Mouse (Mus musculus): ENCODE data around the gene Tbc1d2b.

The Tbc1d2b gene

DNA sequence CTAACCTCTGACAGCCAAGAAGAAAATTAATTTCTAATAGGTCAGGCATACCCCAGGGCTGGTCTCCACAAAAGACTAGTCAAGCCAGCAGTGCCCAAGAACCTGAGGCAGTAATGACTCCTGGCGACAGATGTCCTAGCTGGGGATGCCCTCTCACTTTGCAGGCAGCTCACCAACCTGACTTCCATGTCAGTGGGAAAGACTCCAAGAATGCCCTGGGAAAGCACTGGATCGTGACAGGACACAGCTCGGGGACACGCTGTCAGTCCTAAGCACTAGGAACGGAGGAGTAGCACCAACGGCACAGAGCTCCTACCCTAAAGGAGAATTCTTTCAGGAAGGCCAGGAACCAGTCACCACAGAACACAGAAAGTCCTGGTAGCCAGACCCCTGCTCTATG is 28.3 kb downstream of the Tbc1d2b start:
- no peak for DNase-seq (ENCODE audit: low spot score)

- no peak for DNase-seq (ENCODE audit: low spot score)
Observed at GRCm38 (mm10) chr9:90241618-90242017, 29.0 kb downstream of the Tbc1d2b start.

DNA sequence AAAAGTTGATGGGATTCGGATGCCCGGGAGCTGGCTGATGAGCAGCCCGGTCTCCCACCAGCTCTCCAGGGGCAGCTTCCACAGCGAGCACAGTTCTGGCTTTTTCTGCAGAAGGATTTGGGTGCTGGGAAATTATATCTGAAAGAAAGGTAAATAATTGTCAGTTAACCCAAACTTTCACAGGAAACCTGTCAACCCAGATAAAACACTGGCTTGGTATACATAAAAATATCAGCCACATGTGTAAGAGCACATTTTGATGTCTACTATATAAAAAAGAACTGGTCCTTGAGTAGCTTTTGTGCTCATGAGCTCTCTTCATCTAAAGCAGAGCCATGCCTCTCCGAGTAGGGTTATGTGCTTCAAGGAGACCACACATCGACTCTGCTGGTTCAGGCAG is 29.6 kb downstream of the Tbc1d2b start:
- DNase-seq (ENCODE audit: low spot score), result no peak

- DNase-seq (ENCODE audit: low spot score), result no peak
Observed at GRCm38 (mm10) chr9:90240560-90240959, 30.0 kb downstream of the Tbc1d2b start.

DNA sequence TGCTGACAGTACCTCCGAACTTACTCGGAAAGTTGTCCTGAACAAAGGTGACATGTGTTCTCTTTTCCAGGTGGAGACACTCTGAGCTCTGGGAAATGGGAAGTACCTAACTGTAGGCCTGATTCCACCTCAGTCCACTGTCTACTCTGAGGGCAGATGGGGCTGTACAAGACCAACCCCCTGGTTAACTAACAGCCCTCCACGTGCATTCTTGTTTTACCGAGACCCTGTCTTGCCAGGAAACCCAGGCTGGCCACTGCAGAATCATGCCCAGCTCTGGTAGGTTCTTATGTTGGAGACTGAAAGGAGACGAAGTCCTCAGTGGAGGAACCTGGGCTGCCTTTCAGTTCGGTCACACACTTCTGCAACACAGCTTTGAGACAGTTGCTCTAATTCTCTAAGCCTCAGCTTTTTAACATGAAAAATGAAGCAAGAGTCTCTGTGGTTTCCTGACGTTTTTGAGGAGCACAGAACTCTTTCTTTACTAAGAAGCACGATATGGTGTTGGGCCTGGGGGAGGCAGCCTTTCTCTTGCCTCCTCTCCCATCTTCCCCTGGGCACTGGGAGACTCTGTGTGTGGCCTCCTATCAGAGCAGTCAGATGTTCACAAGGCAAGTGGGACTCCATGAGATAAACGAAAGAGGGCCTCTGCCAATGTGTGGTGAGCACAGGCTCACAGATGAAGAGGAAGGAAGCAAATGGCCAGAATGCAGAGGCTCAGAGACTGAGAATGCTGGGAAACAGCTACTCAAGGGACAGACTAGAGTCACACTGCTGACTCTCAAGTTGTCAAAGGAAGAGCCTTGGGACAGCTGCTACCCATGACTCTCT is 33.2 kb downstream of the Tbc1d2b start:
- DNase-seq (ENCODE audit: low spot score), result no peak

DNA sequence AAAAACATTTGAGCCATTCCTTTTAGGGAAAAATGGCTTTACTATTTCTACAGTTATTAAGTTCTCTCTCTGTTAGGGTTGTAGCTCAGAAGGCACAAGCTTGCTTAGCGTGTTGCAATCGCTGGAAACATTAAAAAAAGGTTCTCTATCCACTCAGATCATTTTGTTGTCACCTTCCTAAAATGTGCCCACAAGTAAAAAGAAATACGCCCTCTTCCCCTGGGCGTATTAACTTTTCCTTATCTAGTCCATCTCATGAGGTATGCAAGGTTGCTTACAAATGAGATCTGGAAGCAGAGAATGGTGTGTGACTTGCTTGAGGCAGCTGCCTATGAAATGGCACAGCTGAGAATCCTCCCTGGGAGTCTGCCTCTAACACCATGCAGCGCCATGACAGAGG is 33.8 kb downstream of the Tbc1d2b start:
- DNase-seq (ENCODE audit: low spot score), result no peak

DNA sequence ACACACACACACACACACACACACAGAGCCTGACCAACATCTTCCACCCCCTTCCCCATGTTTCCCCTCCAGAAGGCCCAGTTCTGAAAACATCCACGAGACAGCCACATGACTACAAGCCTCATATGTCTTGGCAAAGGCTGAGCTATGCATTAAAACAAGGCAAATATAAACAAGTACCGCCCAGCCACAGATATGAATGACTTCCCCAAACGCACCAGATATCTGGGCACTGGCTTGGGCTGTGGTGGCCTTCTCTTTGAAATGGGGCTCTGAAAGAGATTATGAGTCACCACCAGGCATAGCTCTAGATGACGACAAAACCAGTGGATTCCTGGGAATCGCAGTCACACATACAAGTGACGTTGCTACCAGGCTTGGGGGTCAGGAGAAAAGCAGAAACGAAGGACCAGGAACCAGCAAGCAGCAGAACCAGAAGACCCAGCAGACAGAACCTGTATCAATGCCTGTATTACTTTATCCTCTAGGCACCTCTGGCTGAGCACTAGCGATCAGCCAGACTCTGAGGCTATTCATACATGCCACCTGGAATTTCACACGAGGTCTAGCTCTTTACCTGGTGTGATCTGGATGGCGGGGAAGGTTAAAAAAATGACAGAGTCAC is 35.2 kb downstream of the Tbc1d2b start:
- no peak for DNase-seq (ENCODE audit: low spot score)

GRCm38 (mm10) chr9:90234786-90235185 is 35.8 kb downstream of the Tbc1d2b start:
- DNase-seq (ENCODE audit: low spot score), result no peak

- no peak for DNase-seq (ENCODE audit: low spot score)
Observed at GRCm38 (mm10) chr9:90233906-90234419, 36.6 kb downstream of the Tbc1d2b start.

DNA sequence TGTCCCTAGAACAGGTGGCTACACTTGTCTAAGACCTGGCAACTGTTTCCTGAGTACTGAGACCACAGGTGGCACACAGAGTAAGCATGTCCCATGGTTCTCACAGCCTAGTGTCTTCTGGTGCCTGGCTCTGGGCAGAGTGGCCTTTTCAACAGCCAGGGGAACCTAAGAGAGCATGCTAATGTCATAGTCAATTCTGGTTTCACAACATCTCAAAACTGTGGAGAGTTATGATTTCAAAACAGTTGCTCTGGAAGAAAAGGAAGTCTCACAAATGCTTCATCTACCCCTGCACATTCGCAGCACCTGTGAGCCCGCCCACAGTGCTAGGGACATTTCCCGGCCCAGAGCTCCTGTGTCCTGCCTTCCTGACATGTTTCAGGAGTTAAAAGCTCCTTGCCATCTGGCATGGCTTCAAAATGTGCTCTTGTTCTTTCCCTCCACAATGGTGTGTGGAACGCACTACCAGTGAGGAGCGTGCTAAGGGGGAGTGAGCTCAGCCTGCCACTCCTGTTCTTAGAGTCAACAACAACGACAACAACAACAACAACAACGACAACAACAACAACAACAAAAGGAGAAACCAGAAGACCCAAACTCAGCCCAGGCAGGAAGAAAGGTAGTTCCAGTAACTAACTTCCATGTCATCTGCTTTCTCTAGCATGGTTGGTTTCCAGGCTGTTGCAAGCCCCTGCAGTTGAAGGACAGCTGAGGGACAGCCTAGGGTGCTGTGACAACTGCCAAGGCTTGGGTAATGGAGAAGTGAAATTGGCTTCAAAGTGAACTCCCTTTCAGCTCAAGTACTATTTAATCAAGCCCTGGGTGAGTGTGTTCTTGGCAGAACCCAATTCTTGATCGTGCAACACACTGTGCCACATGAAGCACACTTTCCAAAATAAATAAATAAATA is 37.6 kb downstream of the Tbc1d2b start:
- DNase-seq (ENCODE audit: low spot score), result no peak

- DNase-seq (ENCODE audit: low spot score), result no peak
Observed at GRCm38 (mm10) chr9:90227171-90227570, 43.4 kb downstream of the Tbc1d2b start.

- DNase-seq (ENCODE audit: low spot score), result no peak
Observed at GRCm38 (mm10) chr9:90226742-90227096, 43.9 kb downstream of the Tbc1d2b start.

GRCm38 (mm10) chr9:90226081-90226741 is 44.4 kb downstream of the Tbc1d2b start:
- peak; percentile 55 for DNase-seq (ENCODE audit: low spot score)

GRCm38 (mm10) chr9:90222275-90222674 is 48.3 kb downstream of the Tbc1d2b start:
- no peak for DNase-seq (ENCODE audit: low spot score)

DNA sequence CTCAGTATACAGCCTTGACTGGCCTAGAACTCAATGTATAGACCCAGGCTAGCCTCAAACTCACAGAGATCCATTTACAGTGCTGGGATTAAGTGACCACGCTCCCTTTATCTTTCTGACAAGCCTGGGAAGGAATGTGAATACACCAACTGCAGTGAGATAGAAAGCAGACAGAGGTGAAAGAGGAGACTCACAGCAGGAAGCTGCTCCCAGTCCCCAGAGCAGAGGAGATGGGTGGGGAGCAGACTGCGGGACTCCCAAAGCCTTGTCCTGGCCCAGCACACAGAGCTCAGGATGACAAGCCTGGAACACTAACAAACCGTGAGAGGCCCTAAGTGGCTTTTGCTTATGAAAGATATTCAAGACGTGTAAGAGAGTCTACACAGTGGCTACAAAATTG is 53.1 kb downstream of the Tbc1d2b start:
- DNase-seq (ENCODE audit: low spot score), result no peak

DNA sequence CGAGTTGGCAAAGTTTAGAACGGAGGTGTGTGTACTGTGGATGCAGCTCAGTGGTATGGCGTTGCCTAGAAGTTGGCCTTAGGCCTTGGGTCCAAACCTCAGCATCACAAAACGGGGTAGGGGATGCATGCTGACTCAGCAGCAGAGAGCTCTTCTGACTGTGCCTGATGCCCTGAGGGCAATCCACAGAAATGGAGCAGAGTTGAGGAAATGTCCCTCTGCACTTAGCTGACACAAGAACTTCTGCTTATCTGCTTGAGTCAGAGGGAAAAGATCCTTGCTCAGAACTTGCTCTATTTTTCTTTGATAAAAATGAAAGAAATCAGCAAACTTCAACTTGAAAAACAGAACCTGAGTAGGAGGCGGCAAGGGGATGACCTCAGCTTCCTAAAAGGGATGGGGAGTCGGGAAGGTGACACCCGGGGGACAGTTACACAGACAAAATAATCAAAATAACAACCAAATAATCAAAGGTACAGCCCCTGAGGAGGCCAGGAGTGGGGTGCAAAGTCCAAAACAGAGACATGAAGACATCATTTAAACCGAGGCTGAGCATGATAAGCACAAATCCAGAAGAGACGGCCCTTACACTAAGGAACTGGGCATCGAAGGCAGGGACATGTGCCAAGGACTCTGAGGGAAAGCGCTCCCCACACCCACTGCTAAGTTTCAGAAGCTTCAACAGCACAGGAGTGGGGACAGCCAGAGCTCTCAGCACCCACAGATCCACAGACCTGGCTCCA is 54.2 kb downstream of the Tbc1d2b start:
- DNase-seq (ENCODE audit: low spot score), result no peak

- no peak for DNase-seq (ENCODE audit: low spot score)
Observed at GRCm38 (mm10) chr9:90213127-90213526, 57.5 kb downstream of the Tbc1d2b start.

DNA sequence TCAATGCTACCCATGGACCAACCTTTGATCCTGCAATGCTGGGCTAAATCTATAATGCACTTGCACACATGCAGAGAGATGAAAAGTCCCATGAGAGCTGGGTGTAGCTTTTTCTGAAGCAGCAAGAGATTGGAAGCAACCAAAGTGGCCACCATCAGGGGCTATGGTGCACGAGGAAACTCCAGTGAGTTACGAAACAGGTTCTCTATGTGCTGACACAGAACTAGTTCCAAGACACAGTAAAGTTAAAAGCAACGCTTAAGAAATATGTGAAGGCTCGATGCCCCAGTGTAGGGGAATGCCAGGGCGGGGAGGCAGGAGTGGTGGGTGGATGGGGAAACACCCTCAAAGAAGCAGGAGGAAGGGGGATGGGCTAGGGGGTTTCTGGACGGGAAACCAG is 61.9 kb downstream of the Tbc1d2b start:
- no peak for DNase-seq (ENCODE audit: low spot score)

- no peak for DNase-seq (ENCODE audit: low spot score)
Observed at GRCm38 (mm10) chr9:90207808-90208207, 62.8 kb downstream of the Tbc1d2b start.

DNA sequence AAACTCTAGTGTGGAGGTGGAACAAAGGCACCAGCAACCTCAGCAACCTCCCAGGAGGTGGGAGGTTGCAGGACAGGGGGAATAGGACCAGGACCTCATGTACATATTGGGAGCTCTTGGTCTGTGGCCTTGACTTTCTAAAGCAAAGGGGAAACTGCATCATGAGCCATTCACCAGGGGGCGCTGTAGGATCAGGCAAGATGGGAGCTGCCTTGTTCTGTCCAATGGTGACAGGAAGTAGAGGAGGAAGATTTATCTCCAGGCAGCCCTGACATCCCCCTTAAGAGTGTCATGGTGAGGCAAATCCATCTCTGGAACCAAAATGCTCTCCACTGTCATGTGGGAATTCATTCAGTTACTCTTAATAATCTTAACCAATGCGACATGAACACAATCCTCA is 64.1 kb downstream of the Tbc1d2b start:
- DNase-seq (ENCODE audit: low spot score), result peak; percentile 95

DNA sequence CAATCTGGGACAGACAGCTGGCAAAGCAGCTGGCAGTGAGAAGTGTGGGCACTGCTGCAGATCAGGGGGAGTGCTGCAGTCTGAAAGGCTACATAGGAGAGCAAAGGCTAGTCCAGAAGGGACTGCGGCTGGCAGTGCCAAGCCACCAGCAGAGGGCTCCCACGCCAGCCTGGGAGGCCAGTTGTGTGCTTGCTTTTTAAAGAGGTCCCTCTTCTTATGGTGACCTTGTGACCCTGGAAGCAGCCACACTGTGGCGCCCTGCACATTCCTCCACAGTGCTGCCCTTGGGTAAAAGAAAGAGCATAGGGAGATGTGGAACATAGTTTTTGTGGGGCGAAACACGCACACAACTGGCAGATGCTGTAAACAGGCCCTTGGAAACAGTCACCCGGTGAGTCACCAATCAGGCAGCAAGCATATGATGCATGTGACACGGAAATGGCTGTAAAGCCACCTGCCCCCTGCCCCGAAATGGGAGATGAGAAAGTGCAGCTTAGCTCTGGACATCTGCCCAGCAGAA is 66.1 kb downstream of the Tbc1d2b start:
- DNase-seq (ENCODE audit: low spot score), result peak; percentile 67

Measured in testis, postnatal 10 days (tissue).